Mouse (Mus musculus) spleen, adult 2 months (tissue): ENCODE results near the gene Ttll9.

Source experiments
- CTCF ChIP-seq: fragments of 200-500 bp; IDR thresholded peaks from 2 replicates; pipeline ENCODE4 v1.5.1; 2011; ENCODE audit warnings: mild to moderate bottlenecking, inconsistent platforms; ENCODE audit not compliant: insufficient read depth, insufficient read length, insufficient replicate concordance; ENCODE audit errors: extremely low read depth
- POLR2A ChIP-seq: fragments of 200-500 bp; IDR thresholded peaks from 2 replicates; pipeline ENCODE4 v1.6.1; 2011; ENCODE audit warnings: low read depth, low read length, inconsistent platforms

DNA sequence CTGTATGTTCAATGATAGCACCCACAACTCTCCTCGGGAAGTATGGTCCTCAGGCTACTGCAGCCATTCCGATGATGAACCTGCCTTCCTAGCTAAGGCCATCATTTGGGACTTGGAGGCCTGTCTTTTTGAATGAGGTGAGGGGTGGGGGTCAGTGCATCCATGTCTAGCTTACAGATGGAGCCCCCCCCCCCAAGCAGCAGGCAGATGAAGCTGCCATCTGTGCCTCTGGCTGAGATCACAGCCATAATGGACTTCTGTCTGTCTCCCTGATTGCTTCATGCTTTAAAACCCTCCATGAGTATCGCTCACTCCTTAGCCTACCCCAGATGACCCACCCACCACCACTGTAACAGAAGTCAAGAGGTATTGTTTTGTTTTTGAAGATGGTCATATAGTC lies 57.1 kb downstream of the Ttll9 start:
- TF ChIP-seq CTCF (no peak), POLR2A (no peak)
